Mouse (Mus musculus): ENCODE measurements around the gene Ticam1. TPM values are rescaled to one million over a fixed set of nuclear protein-coding genes. Genes with fewer than 3 reads are reported as not detected.

The Ticam1 gene
- polyA plus RNA-seq, 1 experiment, result 20.5 TPM

GRCm38 (mm10) chr17:56273986-56274385, 2.6 kb downstream of the Ticam1 start:
- WGBS, result 87% methylated on average over 5 of the region's 5 CpGs
- Histone ChIP-seq H3K4me3 (ENCODE audit: extremely low read depth, insufficient read depth, insufficient read length) (no peak overlapping the region), H3K27me3 (ENCODE audit: control insufficient read depth, insufficient read depth, low read length) (no peaks in the 10 kb centered on the region), H3K4me1 (ENCODE audit: control insufficient read depth, insufficient read depth, insufficient read length) (peaks cover 6% of the 10 kb centered on the region; the same call in 1 of the 2 replicates), H3K27ac (ENCODE audit: insufficient read depth, low read length) (no peak overlapping the region), H3K36me3 (ENCODE audit: control insufficient read depth, insufficient read depth, low read length) (peaks cover 17% of the 10 kb centered on the region)
- DNase-seq (ENCODE audit: low read depth in 1 of 2, low spot score in 2 of 2), result no peak
- TF ChIP-seq POLR2A (IDR thresholded peaks at IDR 0.05; ENCODE audit: low read depth, low read length) (no peak), CTCF (IDR thresholded peaks at IDR 0.05; ENCODE audit: extremely low read depth, insufficient read depth, insufficient read length, insufficient replicate concordance) (no peak)

DNA sequence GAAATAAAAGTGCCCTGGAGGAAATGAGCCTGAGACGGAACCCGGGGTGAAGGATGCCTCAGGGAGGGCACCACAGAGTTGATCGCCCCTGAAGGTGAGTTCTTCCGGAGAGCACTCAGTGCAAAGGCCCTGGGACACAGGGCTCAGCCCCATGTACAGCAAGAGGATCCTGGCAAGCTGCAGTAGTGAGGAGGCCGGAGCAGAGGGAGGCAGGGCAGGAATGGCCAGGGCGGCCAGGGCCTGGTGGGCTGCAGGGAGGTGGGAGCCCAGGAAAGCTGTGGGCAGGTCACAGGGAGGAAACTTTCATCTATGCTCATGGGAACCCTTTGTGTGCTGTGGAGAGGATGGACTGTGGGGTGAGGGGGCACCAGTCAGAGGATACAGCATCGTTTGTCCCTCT, 3.1 kb downstream of the Ticam1 start:
- H3K4me1 ChIP-seq (ENCODE audit: control insufficient read depth, insufficient read depth, insufficient read length), result peaks cover 6% of the 10 kb centered on the region; the same call in 1 of the 2 replicates
- 83% methylated on average over 7 of the region's 7 CpGs for WGBS
- peak in 1 of 2 experiments; percentile 3 for DNase-seq (ENCODE audit: low read depth in 1 of 2, low spot score in 2 of 2)
- H3K36me3 ChIP-seq (ENCODE audit: control insufficient read depth, insufficient read depth, low read length), result peaks cover 17% of the 10 kb centered on the region
- H3K27ac ChIP-seq (ENCODE audit: insufficient read depth, low read length), result peak overlapping the region; percentile 12; the same call in 1 of the 2 replicates
- no peak overlapping the region for H3K4me3 ChIP-seq (ENCODE audit: extremely low read depth, insufficient read depth, insufficient read length)
- no peaks in the 10 kb centered on the region for H3K27me3 ChIP-seq (ENCODE audit: control insufficient read depth, insufficient read depth, low read length)
- TF ChIP-seq POLR2A (IDR thresholded peaks at IDR 0.05; ENCODE audit: low read depth, low read length) (no peak), CTCF (IDR thresholded peaks at IDR 0.05; ENCODE audit: extremely low read depth, insufficient read depth, insufficient read length, insufficient replicate concordance) (no peak)

DNA sequence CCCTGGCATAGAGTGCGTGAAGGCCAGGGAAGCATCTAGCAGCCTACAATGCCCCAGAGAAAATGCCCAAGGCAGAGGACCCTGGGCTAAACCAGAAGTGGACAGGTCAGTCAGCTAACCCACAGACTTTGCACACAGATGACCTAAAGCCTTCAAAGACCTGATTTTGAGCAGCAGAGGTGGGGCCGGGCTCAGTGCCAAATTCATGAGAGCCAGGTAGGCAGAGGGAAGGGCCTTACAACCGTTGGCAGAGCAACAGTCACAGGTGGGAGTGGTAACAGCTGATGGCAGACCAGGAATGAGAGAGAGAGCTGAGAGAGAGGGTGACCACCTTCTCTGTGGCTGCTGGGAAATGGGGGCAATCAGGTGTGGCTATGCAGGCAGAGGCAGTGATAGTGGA, 3.9 kb downstream of the Ticam1 start:
- no peak for TF ChIP-seq POLR2A (IDR thresholded peaks at IDR 0.05; ENCODE audit: low read depth, low read length)
- no peak for TF ChIP-seq CTCF (IDR thresholded peaks at IDR 0.05; ENCODE audit: extremely low read depth, insufficient read depth, insufficient read length, insufficient replicate concordance)
- DNase-seq (ENCODE audit: low read depth in 1 of 2, low spot score in 2 of 2), result peak in 1 of 2 experiments; percentile 2
- Histone ChIP-seq H3K27me3 (ENCODE audit: control insufficient read depth, insufficient read depth, low read length) (no peaks in the 10 kb centered on the region), H3K4me3 (ENCODE audit: extremely low read depth, insufficient read depth, insufficient read length) (no peak overlapping the region), H3K27ac (ENCODE audit: insufficient read depth, low read length) (no peak overlapping the region), H3K4me1 (ENCODE audit: control insufficient read depth, insufficient read depth, insufficient read length) (peaks cover 6% of the 10 kb centered on the region; the same call in 1 of the 2 replicates), H3K36me3 (ENCODE audit: control insufficient read depth, insufficient read depth, low read length) (peaks cover 17% of the 10 kb centered on the region)
- WGBS, result 84% methylated on average over 3 of the region's 3 CpGs

- peaks cover 8% of the 10 kb centered on the region; the same call in 1 of the 2 replicates for H3K4me1 ChIP-seq (ENCODE audit: control insufficient read depth, insufficient read depth, insufficient read length)
These were observed 4.9 kb downstream of the Ticam1 start for GRCm38 (mm10) chr17:56271609-56272253.

DNA sequence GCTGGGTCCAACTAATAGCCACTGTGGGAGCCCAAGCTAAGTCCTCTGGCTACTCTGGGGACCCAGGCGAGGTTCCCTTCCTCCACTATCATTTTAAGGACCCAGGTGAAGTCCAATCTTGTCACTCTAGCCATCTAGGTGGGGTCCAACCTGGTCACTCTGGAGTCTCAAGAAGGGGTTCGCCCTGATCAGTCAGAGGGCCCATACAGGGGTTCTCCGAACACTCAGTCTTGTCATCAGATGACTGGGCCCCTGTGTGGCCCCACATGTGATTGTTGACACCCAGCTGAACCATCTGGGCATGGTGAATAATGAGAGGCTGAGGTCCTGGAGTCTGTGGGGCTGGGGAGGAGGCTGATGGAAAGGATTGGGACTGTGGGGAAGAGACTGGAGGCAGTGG, 6.8 kb downstream of the Ticam1 start:
- Histone ChIP-seq H3K27me3 (ENCODE audit: control insufficient read depth, insufficient read depth, low read length) (no peaks in the 10 kb centered on the region), H3K27ac (ENCODE audit: insufficient read depth, low read length) (0 out of 2 replicates have a peak overlapping the region, but pooled peaks have one; percentile 74), H3K4me1 (ENCODE audit: control insufficient read depth, insufficient read depth, insufficient read length) (peaks cover 17% of the 10 kb centered on the region; the same call in 1 of the 2 replicates), H3K36me3 (ENCODE audit: control insufficient read depth, insufficient read depth, low read length) (peaks cover 17% of the 10 kb centered on the region), H3K4me3 (ENCODE audit: extremely low read depth, insufficient read depth, insufficient read length) (no peak overlapping the region)
- DNase-seq (ENCODE audit: low read depth in 1 of 2, low spot score in 2 of 2), result no peak
- WGBS, result 79% methylated on average over 3 of the region's 3 CpGs
- no peak for TF ChIP-seq POLR2A (IDR thresholded peaks at IDR 0.05; ENCODE audit: low read depth, low read length)
- no peak for TF ChIP-seq CTCF (IDR thresholded peaks at IDR 0.05; ENCODE audit: extremely low read depth, insufficient read depth, insufficient read length, insufficient replicate concordance)

More at GRCm38 (mm10) chr17:56271609-56272253, 4.9 kb downstream of the Ticam1 start:
- H3K27me3 ChIP-seq (ENCODE audit: control insufficient read depth, insufficient read depth, low read length), result no peaks in the 10 kb centered on the region
- TF ChIP-seq POLR2A (IDR thresholded peaks at IDR 0.05; ENCODE audit: low read depth, low read length), result no peak
- no peak for TF ChIP-seq CTCF (IDR thresholded peaks at IDR 0.05; ENCODE audit: extremely low read depth, insufficient read depth, insufficient read length, insufficient replicate concordance)
- H3K4me3 ChIP-seq (ENCODE audit: extremely low read depth, insufficient read depth, insufficient read length), result no peak overlapping the region
- 90% methylated on average over 12 of the region's 12 CpGs for WGBS
- DNase-seq (ENCODE audit: low read depth in 1 of 2, low spot score in 2 of 2), result no peak
- H3K36me3 ChIP-seq (ENCODE audit: control insufficient read depth, insufficient read depth, low read length), result peaks cover 17% of the 10 kb centered on the region
- no peak overlapping the region for H3K27ac ChIP-seq (ENCODE audit: insufficient read depth, low read length)

GRCm38 (mm10) chr17:56269153-56269630, 7.4 kb downstream of the Ticam1 start:
- Histone ChIP-seq H3K27me3 (ENCODE audit: control insufficient read depth, insufficient read depth, low read length) (no peaks in the 10 kb centered on the region), H3K4me3 (ENCODE audit: extremely low read depth, insufficient read depth, insufficient read length) (peak overlapping the region; percentile 46), H3K36me3 (ENCODE audit: control insufficient read depth, insufficient read depth, low read length) (peaks cover 17% of the 10 kb centered on the region), H3K4me1 (ENCODE audit: control insufficient read depth, insufficient read depth, insufficient read length) (peaks cover 19% of the 10 kb centered on the region; the same call in 1 of the 2 replicates), H3K27ac (ENCODE audit: insufficient read depth, low read length) (peak overlapping the region; percentile 78)
- peak; percentile 51 to 74 for DNase-seq (ENCODE audit: low read depth in 1 of 2, low spot score in 2 of 2)
- 14% methylated on average over 12 of the region's 12 CpGs for WGBS
- peak; percentile 55; the same call in 1 of the 2 replicates for TF ChIP-seq POLR2A (IDR thresholded peaks at IDR 0.05; ENCODE audit: low read depth, low read length)
- TF ChIP-seq CTCF (IDR thresholded peaks at IDR 0.05; ENCODE audit: extremely low read depth, insufficient read depth, insufficient read length, insufficient replicate concordance), result no peak

DNA sequence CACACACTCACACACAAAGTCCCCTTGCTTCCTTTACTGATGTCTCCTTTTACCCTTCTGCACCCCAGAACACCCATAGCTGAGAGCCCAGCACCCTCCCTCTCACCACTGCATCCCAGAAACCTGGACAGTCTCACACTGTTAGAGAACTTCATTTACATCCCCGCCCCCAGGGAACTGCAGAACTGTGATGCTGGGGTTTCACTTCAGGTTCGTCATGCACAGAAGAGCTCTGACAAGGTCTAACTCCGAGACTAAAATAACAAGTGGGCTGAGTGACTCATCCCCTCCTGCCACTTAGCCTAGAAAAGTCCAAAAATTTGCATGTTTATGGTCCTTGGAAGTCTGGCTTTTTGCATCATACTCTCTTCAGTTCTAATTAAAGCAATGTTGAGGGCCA, 10.3 kb downstream of the Ticam1 start:
- TF ChIP-seq POLR2A (IDR thresholded peaks at IDR 0.05; ENCODE audit: low read depth, low read length), result no peak
- TF ChIP-seq CTCF (IDR thresholded peaks at IDR 0.05; ENCODE audit: extremely low read depth, insufficient read depth, insufficient read length, insufficient replicate concordance), result no peak
- Histone ChIP-seq H3K27me3 (ENCODE audit: control insufficient read depth, insufficient read depth, low read length) (no peaks in the 10 kb centered on the region), H3K4me3 (ENCODE audit: extremely low read depth, insufficient read depth, insufficient read length) (no peak overlapping the region), H3K36me3 (ENCODE audit: control insufficient read depth, insufficient read depth, low read length) (peaks cover 9% of the 10 kb centered on the region), H3K4me1 (ENCODE audit: control insufficient read depth, insufficient read depth, insufficient read length) (peaks cover 17% of the 10 kb centered on the region; the same call in 1 of the 2 replicates), H3K27ac (ENCODE audit: insufficient read depth, low read length) (peak overlapping the region; percentile 93)
- 27% methylated on average over 3 of the region's 3 CpGs for WGBS
- DNase-seq (ENCODE audit: low read depth in 1 of 2, low spot score in 2 of 2), result peak; percentile 77 to 80
